Mouse (Mus musculus) liver, adult 2 months (tissue): ENCODE results near the gene Endou.

Experiments used
- CTCF ChIP-seq: fragments of 200-500 bp; IDR thresholded peaks from 2 replicates; pipeline ENCODE4 v1.5.1; 2011; ENCODE audit warnings: low read depth, low read length, control low read depth
- POLR2A ChIP-seq: fragments of 200-500 bp; IDR thresholded peaks from 2 replicates; pipeline ENCODE4 v1.6.1; 2011; ENCODE audit warnings: low read length, control low read depth; ENCODE audit not compliant: insufficient read depth; ENCODE audit errors: extremely low read depth

GRCm38 (mm10) chr15:97720026-97720675 is 11.0 kb downstream of the Endou start:
- TF ChIP-seq CTCF (no peak), POLR2A (no peak)
